Mouse (Mus musculus): ENCODE measurements around the gene Tuft1. TPM values are rescaled to one million over a fixed set of nuclear protein-coding genes. Genes with fewer than 3 reads are reported as not detected.

The Tuft1 gene
- polyA plus RNA-seq, 1 experiment from 2014 or later: 5.6 TPM

DNA sequence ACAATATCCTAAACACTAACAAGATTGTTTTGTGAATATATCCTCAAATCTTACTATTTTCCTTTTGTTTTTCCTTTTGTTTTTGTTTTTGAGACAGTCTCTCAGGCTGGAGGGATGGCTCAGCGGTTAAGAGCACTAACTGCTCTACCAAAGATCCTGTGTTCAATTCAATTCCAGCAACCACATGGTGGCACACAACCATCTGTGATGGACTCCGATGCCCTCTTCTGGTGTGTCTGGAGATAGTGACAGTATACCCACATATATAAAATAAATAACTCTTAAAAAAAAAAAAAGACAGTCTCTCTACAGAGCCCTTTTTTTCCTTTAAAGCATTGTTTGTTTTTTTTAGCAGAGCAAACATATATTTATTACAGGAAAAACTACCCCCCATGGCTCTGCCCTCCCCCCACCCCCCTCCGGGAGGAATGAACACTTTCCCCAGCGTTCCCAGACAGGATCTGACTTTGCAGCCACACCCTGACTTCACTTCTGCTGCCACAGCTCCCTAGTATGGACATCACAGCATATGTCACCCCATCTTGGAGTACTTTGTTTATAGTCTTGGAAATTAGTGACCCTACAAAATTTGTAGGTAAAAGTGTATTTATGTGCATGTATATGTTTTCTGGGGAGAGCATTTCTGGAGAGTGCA lies 94.2 kb downstream of the Tuft1 start:
- Histone ChIP-seq H3K9me3 (ENCODE audit: control insufficient read depth, low read length) (no peaks in the 10 kb centered on the region), H3K4me2 (ENCODE audit: low read length) (no peak overlapping the region), H3K36me3 (ENCODE audit: control insufficient read depth, insufficient read depth) (0 out of 2 replicates have a peak, but pooled peaks cover under 1% of the 10 kb centered on the region), H3K27me3 (replicated peaks; ENCODE audit: control insufficient read depth, insufficient read depth, low read length) (no peaks in the 10 kb centered on the region), H3K9ac (replicated peaks; ENCODE audit: low read depth, low read length) (no peak overlapping the region), H3K27ac (ENCODE audit: low read length) (no peak overlapping the region), H3K4me3 (replicated peaks; ENCODE audit: low read length) (no peak overlapping the region), H3K4me1 (replicated peaks; ENCODE audit: control insufficient read depth, insufficient read depth, low read length) (0 out of 2 replicates have a peak, but pooled peaks cover 2% of the 10 kb centered on the region)
- 90% methylated on average over 4 of the region's 4 CpGs for WGBS
- no peak for ATAC-seq

DNA sequence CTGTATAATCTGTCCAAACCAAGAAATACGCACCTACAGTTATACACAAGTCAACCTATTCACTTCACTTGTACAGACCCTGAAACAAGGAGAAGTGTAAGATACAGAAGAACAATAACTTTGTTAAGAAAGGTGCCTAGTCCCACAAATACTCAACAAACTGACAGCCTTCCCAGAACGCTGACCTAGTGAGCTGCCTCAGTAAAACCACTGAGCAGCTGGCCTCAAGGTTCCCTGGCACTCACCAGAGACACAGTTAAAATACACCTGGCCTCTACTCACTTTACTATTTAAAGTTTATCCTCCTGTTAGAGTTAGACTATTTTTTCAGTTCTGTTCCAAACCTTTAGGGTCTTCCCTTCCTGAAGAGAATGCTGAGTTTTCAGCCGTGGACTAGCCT lies 95.5 kb downstream of the Tuft1 start:
- Histone ChIP-seq H3K4me1 (replicated peaks; ENCODE audit: control insufficient read depth, insufficient read depth, low read length) (0 out of 2 replicates have a peak, but pooled peaks cover 2% of the 10 kb centered on the region), H3K9ac (replicated peaks; ENCODE audit: low read depth, low read length) (no peak overlapping the region), H3K9me3 (ENCODE audit: control insufficient read depth, low read length) (no peaks in the 10 kb centered on the region), H3K27ac (ENCODE audit: low read length) (no peak overlapping the region), H3K36me3 (ENCODE audit: control insufficient read depth, insufficient read depth) (peaks cover 7% of the 10 kb centered on the region; the same call in 1 of the 2 replicates), H3K4me2 (ENCODE audit: low read length) (no peak overlapping the region), H3K27me3 (replicated peaks; ENCODE audit: control insufficient read depth, insufficient read depth, low read length) (no peaks in the 10 kb centered on the region), H3K4me3 (replicated peaks; ENCODE audit: low read length) (no peak overlapping the region)
- 87% methylated on average over 3 of the region's 3 CpGs for WGBS
- ATAC-seq: no peak

Other genes starting within 250 kb of the Tuft1 start
- gene Tdrkh, start 245.6 kb downstream of the Tuft1 start, polyA plus RNA-seq (2015; fragmentation: Nextera tagmentation; extraction: Ambion mirVana): 67.0 and 75.3 TPM in 2 replicates
- 58.8 and 62.1 TPM in 2 replicates for gene Mrpl9, start 215.6 kb downstream of the Tuft1 start, polyA plus RNA-seq (2015; fragmentation: Nextera tagmentation; extraction: Ambion mirVana)
- gene Oaz3, start 215.0 kb downstream of the Tuft1 start, polyA plus RNA-seq (2015; fragmentation: Nextera tagmentation; extraction: Ambion mirVana): 0.56 and 2.2 TPM in 2 replicates
- 295 and 358 TPM in 2 replicates for gene Celf3, start 180.6 kb downstream of the Tuft1 start, polyA plus RNA-seq (2015; fragmentation: Nextera tagmentation; extraction: Ambion mirVana)
- 10.6 and 11.7 TPM in 2 replicates for gene Riiad1, start 178.5 kb downstream of the Tuft1 start, polyA plus RNA-seq (2015; fragmentation: Nextera tagmentation; extraction: Ambion mirVana)
- 85.2 and 92.5 TPM in 2 replicates for gene Snx27, start 76.2 kb downstream of the Tuft1 start, polyA plus RNA-seq (2015; fragmentation: Nextera tagmentation; extraction: Ambion mirVana)
- gene Gm10972, start 15.8 kb downstream of the Tuft1 start, polyA plus RNA-seq (2015; fragmentation: Nextera tagmentation; extraction: Ambion mirVana): not detected in 2 replicates
- not detected in 2 replicates for gene Selenbp2, start 34.7 kb upstream of the Tuft1 start, polyA plus RNA-seq (2015; fragmentation: Nextera tagmentation; extraction: Ambion mirVana)
- 4.9 and 9.0 TPM in 2 replicates for gene Cgn, start 127.6 kb upstream of the Tuft1 start, polyA plus RNA-seq (2015; fragmentation: Nextera tagmentation; extraction: Ambion mirVana)
- 24.4 and 27.9 TPM in 2 replicates for gene Pogz, start 178.7 kb upstream of the Tuft1 start, polyA plus RNA-seq (2015; fragmentation: Nextera tagmentation; extraction: Ambion mirVana)
- gene Psmb4, start 228.1 kb upstream of the Tuft1 start, polyA plus RNA-seq (2015; fragmentation: Nextera tagmentation; extraction: Ambion mirVana): 366 and 371 TPM in 2 replicates